Mouse (Mus musculus): ENCODE measurements around the gene Tspo2. TPM values are rescaled to one million over a fixed set of nuclear protein-coding genes. Genes with fewer than 3 reads are reported as not detected.

Gene Tspo2
- 169 and 210 TPM in 2 replicates for polyA plus RNA-seq (2012; rRNA removed)
- 168 and 176 TPM in 2 replicates for polyA plus RNA-seq (2014; fragmentation: Nextera tagmentation; extraction: Ambion mirVana)

DNA sequence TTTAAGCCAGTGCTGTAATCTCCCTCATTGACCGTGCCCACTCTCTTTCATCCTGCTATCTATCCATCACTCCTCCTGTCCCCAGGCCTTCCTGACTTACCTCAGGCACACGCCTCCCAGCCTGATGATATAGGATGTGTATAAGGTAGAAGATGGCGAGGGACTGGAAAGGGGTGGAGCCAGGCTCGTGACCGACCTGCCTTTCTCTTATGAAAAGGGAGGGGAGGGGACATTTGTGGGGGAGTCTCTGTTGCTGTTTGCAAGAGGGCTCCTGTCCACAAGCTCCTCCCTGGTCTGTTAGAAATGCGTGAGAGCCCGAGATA lies at the start of gene Tspo2:
Tspo2 (minus strand) TSS at position 170 of the 323 bp plus-strand sequence.
- peak within 1 kb of the TSS; percentile 68 to 84 for H3K4me3 ChIP-seq (ENCODE audit: insufficient read depth in 1 of 2, low read depth in 2 of 2, low read length in 2 of 2)
- H3K27ac ChIP-seq = peak within 1 kb of the TSS; percentile 97
- H3K9me3 ChIP-seq (ENCODE audit: control insufficient read depth, low read length) = no peaks in the 10 kb centered on the region
- H3K27me3 ChIP-seq (ENCODE audit: control insufficient read depth, insufficient read depth, low read length) = no peaks in the 10 kb centered on the region
- peak; percentile 74 for ATAC-seq (ENCODE audit: insufficient read depth)
- H3K36me3 ChIP-seq (replicated peaks; ENCODE audit: control insufficient read depth, insufficient read depth, low read depth) = peaks cover 21% of the 10 kb centered on the region
- peak within 1 kb of the TSS; percentile 86 for H3K9ac ChIP-seq (replicated peaks)
- peak; percentile 78 to 82 (median 79) for DNase-seq (ENCODE audit: low read depth in 3 of 3, low spot score in 3 of 3)
- 8% methylated on average over 7 of the region's 7 CpGs for WGBS (ENCODE audit: insufficient replicate concordance)
- H3K4me1 ChIP-seq (replicated peaks; ENCODE audit: control insufficient read depth in 2 of 2, insufficient read depth in 2 of 2, low read length in 1 of 2) = peaks cover 60 to 78% of the 10 kb centered on the region in 2 experiments
- TF ChIP-seq EP300 (IDR thresholded peaks at IDR 0.05; ENCODE audit: low read depth) (no peak), CTCF (IDR thresholded peaks at IDR 0.05; ENCODE audit: low read depth) (no peak)
- H3K4me2 ChIP-seq (ENCODE audit: low read depth) = peak within 1 kb of the TSS; percentile 91

DNA sequence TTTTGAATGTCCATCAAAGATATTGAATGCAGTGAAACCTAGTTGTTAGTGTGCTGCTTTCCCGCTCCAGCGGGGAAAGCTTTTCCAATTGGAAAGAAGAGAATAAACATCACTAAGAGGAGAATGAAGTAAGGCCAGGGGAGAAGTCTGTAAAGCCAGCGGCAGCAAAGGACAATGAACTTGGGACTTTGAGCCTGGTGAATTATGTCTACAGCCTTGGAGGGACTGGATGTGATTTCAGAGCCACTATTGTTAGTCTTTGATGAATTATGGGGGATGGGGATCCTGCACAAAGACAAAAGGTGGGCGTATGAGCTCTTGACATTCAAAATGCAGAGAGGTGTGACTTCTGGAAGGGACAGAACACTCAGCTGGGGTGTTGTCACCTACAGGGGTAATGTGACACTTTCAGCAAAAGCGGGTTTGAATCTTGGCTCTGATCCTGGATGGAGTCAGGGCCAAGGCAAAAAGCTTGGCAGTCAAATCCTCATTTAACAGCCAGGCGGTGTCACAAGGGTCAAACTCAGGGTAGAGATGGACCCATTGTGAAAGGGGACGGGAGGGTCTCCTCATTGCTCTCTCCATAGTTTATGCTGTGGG lies 49.6 kb upstream of the Tspo2 start:
- H3K4me1 ChIP-seq (replicated peaks; ENCODE audit: control insufficient read depth in 2 of 2, insufficient read depth in 2 of 2, low read length in 1 of 2) = no peaks in the 10 kb centered on the region
- no peaks in the 10 kb centered on the region for H3K36me3 ChIP-seq (replicated peaks; ENCODE audit: control insufficient read depth, insufficient read depth, low read depth)
- no peak overlapping the region for H3K27ac ChIP-seq
- no peaks in the 10 kb centered on the region for H3K27me3 ChIP-seq (ENCODE audit: control insufficient read depth, insufficient read depth, low read length)
- no peak overlapping the region for H3K9ac ChIP-seq (replicated peaks)
- H3K9me3 ChIP-seq (ENCODE audit: control insufficient read depth, low read length) = no peaks in the 10 kb centered on the region
- H3K4me2 ChIP-seq (ENCODE audit: low read depth) = no peak overlapping the region
- H3K4me3 ChIP-seq (ENCODE audit: insufficient read depth in 1 of 2, low read depth in 2 of 2, low read length in 2 of 2) = no peak overlapping the region
- 73% methylated on average over 7 of the region's 7 CpGs for WGBS (ENCODE audit: insufficient replicate concordance)
- DNase-seq (ENCODE audit: low read depth in 3 of 3, low spot score in 3 of 3) (no peak), ATAC-seq (ENCODE audit: insufficient read depth) (no peak)
- TF ChIP-seq EP300 (IDR thresholded peaks at IDR 0.05; ENCODE audit: low read depth) (no peak), CTCF (IDR thresholded peaks at IDR 0.05; ENCODE audit: low read depth) (no peak)

DNA sequence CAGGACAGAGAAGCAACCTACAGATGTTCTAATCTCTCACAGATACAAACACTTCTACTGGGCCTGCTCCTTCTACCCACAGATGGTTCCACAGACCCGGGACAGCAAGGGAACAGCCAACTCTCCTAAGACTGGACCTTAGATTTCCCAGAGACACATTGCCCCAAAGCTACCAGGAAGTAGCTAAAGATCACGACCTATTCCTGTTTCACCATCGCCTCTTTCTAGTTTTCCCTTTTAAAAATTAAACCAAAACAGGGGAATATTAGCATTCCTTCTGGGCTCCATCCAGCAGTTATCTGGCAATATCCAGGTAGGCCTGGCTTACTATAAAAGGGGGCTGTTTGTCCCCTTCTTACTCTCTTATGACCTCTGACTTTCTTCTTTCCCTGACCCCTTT lies 46.7 kb upstream of the Tspo2 start:
- Histone ChIP-seq H3K27me3 (ENCODE audit: control insufficient read depth, insufficient read depth, low read length) (no peaks in the 10 kb centered on the region), H3K4me2 (ENCODE audit: low read depth) (no peak overlapping the region), H3K9ac (replicated peaks) (no peak overlapping the region), H3K4me1 (replicated peaks; ENCODE audit: control insufficient read depth in 2 of 2, insufficient read depth in 2 of 2, low read length in 1 of 2) (no peaks in the 10 kb centered on the region), H3K4me3 (ENCODE audit: insufficient read depth in 1 of 2, low read depth in 2 of 2, low read length in 2 of 2) (no peak overlapping the region), H3K36me3 (replicated peaks; ENCODE audit: control insufficient read depth, insufficient read depth, low read depth) (no peaks in the 10 kb centered on the region), H3K27ac (no peak overlapping the region), H3K9me3 (ENCODE audit: control insufficient read depth, low read length) (no peaks in the 10 kb centered on the region)
- TF ChIP-seq EP300 (IDR thresholded peaks at IDR 0.05; ENCODE audit: low read depth) = no peak
- no peak for TF ChIP-seq CTCF (IDR thresholded peaks at IDR 0.05; ENCODE audit: low read depth)
- no peak for DNase-seq (ENCODE audit: low read depth in 3 of 3, low spot score in 3 of 3)
- WGBS (ENCODE audit: insufficient replicate concordance) = 43% methylated on average over 3 of the region's 3 CpGs
- no peak for ATAC-seq (ENCODE audit: insufficient read depth)

DNA sequence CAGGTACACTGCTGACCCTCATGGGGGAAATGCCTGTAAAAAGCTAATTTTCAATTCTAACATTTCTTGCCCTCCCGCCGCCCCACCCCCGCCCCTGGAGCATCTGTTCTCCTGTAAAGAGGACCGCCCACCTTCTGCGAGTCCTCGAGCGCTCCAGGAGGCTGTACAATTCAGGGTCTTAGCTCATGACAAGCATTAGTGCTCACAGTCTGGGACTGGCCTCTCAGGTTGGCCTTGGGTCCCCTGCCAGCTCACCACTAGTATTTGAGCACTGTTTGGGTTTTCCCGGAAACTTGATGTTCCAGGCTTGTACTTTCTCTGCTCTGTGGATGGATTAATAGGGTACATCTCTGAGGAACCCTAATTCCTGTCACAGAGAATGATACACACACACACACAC lies 42.7 kb upstream of the Tspo2 start:
- no peaks in the 10 kb centered on the region for H3K9me3 ChIP-seq (ENCODE audit: control insufficient read depth, low read length)
- 64% methylated on average over 8 of the region's 8 CpGs for WGBS (ENCODE audit: insufficient replicate concordance)
- ATAC-seq (ENCODE audit: insufficient read depth) = no peak
- H3K9ac ChIP-seq (replicated peaks) = no peak overlapping the region
- no peak overlapping the region for H3K27ac ChIP-seq
- no peaks in the 10 kb centered on the region for H3K27me3 ChIP-seq (ENCODE audit: control insufficient read depth, insufficient read depth, low read length)
- no peak for DNase-seq (ENCODE audit: low read depth in 3 of 3, low spot score in 3 of 3)
- no peaks in the 10 kb centered on the region for H3K36me3 ChIP-seq (replicated peaks; ENCODE audit: control insufficient read depth, insufficient read depth, low read depth)
- TF ChIP-seq EP300 (IDR thresholded peaks at IDR 0.05; ENCODE audit: low read depth) (no peak), CTCF (IDR thresholded peaks at IDR 0.05; ENCODE audit: low read depth) (no peak)
- H3K4me3 ChIP-seq (ENCODE audit: insufficient read depth in 1 of 2, low read depth in 2 of 2, low read length in 2 of 2) = no peak overlapping the region
- no peaks in the 10 kb centered on the region for H3K4me1 ChIP-seq (replicated peaks; ENCODE audit: control insufficient read depth in 2 of 2, insufficient read depth in 2 of 2, low read length in 1 of 2)
- H3K4me2 ChIP-seq (ENCODE audit: low read depth) = no peak overlapping the region

DNA sequence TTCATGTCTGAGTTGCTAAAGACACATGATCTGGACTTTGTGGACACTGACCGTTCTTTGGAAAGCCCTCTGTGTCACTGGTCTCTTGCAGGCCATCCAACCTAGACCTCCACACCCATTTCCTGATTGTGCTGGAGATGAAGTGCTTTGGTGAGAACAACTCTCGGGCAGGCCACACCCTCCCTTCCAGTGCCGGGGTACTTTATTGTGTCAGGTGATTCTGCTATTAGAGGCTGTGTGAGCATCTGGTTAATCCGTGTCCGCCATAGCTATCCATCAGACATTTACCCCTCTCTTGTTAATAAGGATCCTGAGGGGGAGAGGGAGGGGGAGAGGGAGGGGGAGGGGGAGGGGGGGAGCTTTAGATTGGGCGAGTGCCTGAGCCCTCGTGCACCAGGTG lies 42.3 kb upstream of the Tspo2 start:
- Histone ChIP-seq H3K4me1 (replicated peaks; ENCODE audit: control insufficient read depth in 2 of 2, insufficient read depth in 2 of 2, low read length in 1 of 2) (no peaks in the 10 kb centered on the region), H3K27me3 (ENCODE audit: control insufficient read depth, insufficient read depth, low read length) (no peaks in the 10 kb centered on the region), H3K4me2 (ENCODE audit: low read depth) (no peak overlapping the region), H3K36me3 (replicated peaks; ENCODE audit: control insufficient read depth, insufficient read depth, low read depth) (no peaks in the 10 kb centered on the region), H3K9me3 (ENCODE audit: control insufficient read depth, low read length) (no peaks in the 10 kb centered on the region), H3K9ac (replicated peaks) (no peak overlapping the region), H3K27ac (no peak overlapping the region), H3K4me3 (ENCODE audit: insufficient read depth in 1 of 2, low read depth in 2 of 2, low read length in 2 of 2) (no peak overlapping the region)
- no peak for DNase-seq (ENCODE audit: low read depth in 3 of 3, low spot score in 3 of 3)
- 46% methylated on average over 7 of the region's 7 CpGs for WGBS (ENCODE audit: insufficient replicate concordance)
- ATAC-seq (ENCODE audit: insufficient read depth) = no peak
- TF ChIP-seq EP300 (IDR thresholded peaks at IDR 0.05; ENCODE audit: low read depth) = no peak
- no peak for TF ChIP-seq CTCF (IDR thresholded peaks at IDR 0.05; ENCODE audit: low read depth)

All from liver, embryonic 14.5 days (tissue).